Mouse (Mus musculus): ENCODE data around the gene Dram2.
"Not testable (repeated sequence)": the region's sequence is repeated elsewhere in the genome, so short reads cannot be mapped to it uniquely, and the experiment has no call there.

Gene Dram2

GRCm38 (mm10) chr3:106547171-106547923 lies at the start of gene Dram2, which contains the start of gene Cept1:
TSS of gene Dram2 (plus strand) at chr3:106547798.
TSS of gene Cept1 (minus strand) at chr3:106547802.
- DNase-seq (ENCODE audit: low spot score): peak; percentile 84

- no peak for DNase-seq (ENCODE audit: low spot score)
Measured at GRCm38 (mm10) chr3:106500510-106500909, 47.1 kb upstream of the Dram2 start.

- no peak for DNase-seq (ENCODE audit: low spot score)
Measured at GRCm38 (mm10) chr3:106502892-106503291, 44.7 kb upstream of the Dram2 start.

- no peak for DNase-seq (ENCODE audit: low spot score)
Measured at GRCm38 (mm10) chr3:106510669-106511068, 36.9 kb upstream of the Dram2 start.

GRCm38 (mm10) chr3:106515016-106515415 lies 32.6 kb upstream of the Dram2 start:
- no peak for DNase-seq (ENCODE audit: low spot score)

GRCm38 (mm10) chr3:106522730-106523129 lies 24.9 kb upstream of the Dram2 start:
- no peak for DNase-seq (ENCODE audit: low spot score)

GRCm38 (mm10) chr3:106526411-106526810 lies 21.2 kb upstream of the Dram2 start:
- DNase-seq (ENCODE audit: low spot score): no peak

- no peak for DNase-seq (ENCODE audit: low spot score)
Measured at GRCm38 (mm10) chr3:106528032-106528431, 19.6 kb upstream of the Dram2 start.

- DNase-seq (ENCODE audit: low spot score): no peak
Measured at GRCm38 (mm10) chr3:106533277-106533676, 14.3 kb upstream of the Dram2 start.

GRCm38 (mm10) chr3:106544721-106545316 lies 2.8 kb upstream of the Dram2 start:
- no peak for DNase-seq (ENCODE audit: low spot score)

- DNase-seq (ENCODE audit: low spot score): no peak
Measured at GRCm38 (mm10) chr3:106547924-106548539, 434 bp downstream of the Dram2 start.

- no peak for DNase-seq (ENCODE audit: low spot score)
Measured at GRCm38 (mm10) chr3:106548971-106549370, 1.4 kb downstream of the Dram2 start.

GRCm38 (mm10) chr3:106553411-106553810 lies 5.8 kb downstream of the Dram2 start:
- no peak for DNase-seq (ENCODE audit: low spot score)

- no peak for DNase-seq (ENCODE audit: low spot score)
Measured at GRCm38 (mm10) chr3:106555743-106556250, 8.2 kb downstream of the Dram2 start.

- DNase-seq (ENCODE audit: low spot score): no peak
Measured at GRCm38 (mm10) chr3:106558271-106558670, 10.7 kb downstream of the Dram2 start.

GRCm38 (mm10) chr3:106565876-106566275 lies 18.3 kb downstream of the Dram2 start:
- DNase-seq (ENCODE audit: low spot score): no peak

GRCm38 (mm10) chr3:106573191-106573590 lies 25.6 kb downstream of the Dram2 start:
- DNase-seq (ENCODE audit: low spot score): no peak

GRCm38 (mm10) chr3:106579296-106579695 lies 31.7 kb downstream of the Dram2 start:
- no peak for DNase-seq (ENCODE audit: low spot score)

- not testable (repeated sequence) for DNase-seq (ENCODE audit: low spot score)
Measured at GRCm38 (mm10) chr3:106593631-106594030, 46.0 kb downstream of the Dram2 start.

GRCm38 (mm10) chr3:106618103-106618502 lies 70.5 kb downstream of the Dram2 start:
- no peak for DNase-seq (ENCODE audit: low spot score)
